Mouse (Mus musculus) 416B (cell line): ENCODE measurements around the gene Egfl6.
A peak's percentile ranks its signal among the peaks of the same experiment; 100 is the strongest.

Experiments
- DNase-seq: peaks from one replicate; pipeline ENCODE4 v3.0.0; 2011; ENCODE audit warnings: low read depth

Egfl6 gene

DNA sequence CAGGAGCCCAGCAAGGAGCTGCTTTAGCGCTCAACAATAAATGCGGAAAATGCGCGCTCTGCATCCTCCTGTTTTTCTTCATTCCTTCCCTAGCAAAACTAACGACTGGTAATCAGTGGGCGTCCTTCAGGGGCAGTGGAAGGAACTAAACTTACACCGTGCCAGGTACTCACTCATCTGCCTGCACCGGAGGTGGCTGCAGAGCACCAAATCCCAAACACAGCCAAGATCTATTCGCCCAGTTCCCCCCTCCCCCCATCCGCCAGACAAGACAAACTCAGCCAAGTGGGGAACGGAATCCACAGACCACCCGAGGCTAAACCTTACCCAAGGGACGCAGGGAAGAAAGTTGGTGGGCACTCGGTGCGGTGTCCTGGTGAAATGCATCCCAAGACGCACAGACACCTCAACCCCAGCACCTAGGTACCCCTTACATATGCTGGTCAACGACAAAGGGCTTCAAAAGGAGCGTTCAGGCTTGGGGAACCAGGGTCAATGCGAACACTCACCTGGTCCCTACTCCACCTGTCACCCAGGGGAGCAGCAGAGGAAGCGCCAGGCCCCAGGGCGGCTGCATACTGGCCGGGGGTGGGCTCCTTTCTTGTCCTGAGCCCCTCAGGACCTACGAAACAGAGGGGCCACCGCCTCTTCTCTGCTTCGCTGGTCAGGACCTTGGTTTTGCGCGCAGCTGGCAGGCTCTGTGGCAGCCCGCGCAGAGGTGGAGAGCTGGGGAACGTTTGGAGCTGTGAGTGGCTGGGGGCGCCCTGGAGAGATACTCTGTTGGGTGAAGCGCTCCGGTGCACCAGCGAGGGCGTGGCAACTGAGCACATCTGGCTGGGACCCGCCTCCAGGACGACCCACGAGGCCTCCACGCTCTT, at the start of gene Egfl6:
TSS of gene Egfl6 (minus strand) at position 774 of the 878 bp plus-strand sequence.
- no peak for DNase-seq

- DNase-seq = peak; percentile 76
Observed at GRCm38 (mm10) chrX:166626866-166627570, 41.5 kb upstream of the Egfl6 start.

GRCm38 (mm10) chrX:166626174-166626573, 40.7 kb upstream of the Egfl6 start:
- no peak for DNase-seq

DNA sequence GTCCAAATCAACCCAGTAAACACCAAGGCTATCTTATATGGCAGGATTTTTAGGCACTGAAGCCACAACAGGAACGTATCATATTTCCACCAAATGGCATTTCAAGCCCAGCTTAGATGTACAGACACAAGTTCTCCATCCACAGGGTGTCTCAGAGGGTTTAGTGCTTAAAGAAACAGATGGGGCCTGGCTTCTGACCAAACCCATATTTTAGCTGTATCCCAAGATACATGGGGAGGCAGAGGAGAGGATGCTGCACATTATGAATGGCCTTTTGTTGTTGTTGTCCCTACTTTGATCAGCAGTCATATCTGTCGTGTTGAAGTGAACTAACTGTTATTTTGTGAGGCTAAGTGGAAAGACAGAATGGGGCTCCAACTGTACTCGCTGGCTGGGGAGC, 37.7 kb upstream of the Egfl6 start:
- DNase-seq = no peak

GRCm38 (mm10) chrX:166621560-166622301, 36.2 kb upstream of the Egfl6 start:
- DNase-seq = peak; percentile 8

- DNase-seq = no peak
Observed at GRCm38 (mm10) chrX:166620900-166621299, 35.4 kb upstream of the Egfl6 start.

GRCm38 (mm10) chrX:166619084-166619483, 33.6 kb upstream of the Egfl6 start:
- DNase-seq = no peak

- no peak for DNase-seq
Observed at GRCm38 (mm10) chrX:166615191-166615590, 29.7 kb upstream of the Egfl6 start.

GRCm38 (mm10) chrX:166576111-166576510, 9.4 kb downstream of the Egfl6 start:
- DNase-seq = no peak

- no peak for DNase-seq
Observed at GRCm38 (mm10) chrX:166565983-166566382, 19.5 kb downstream of the Egfl6 start.

GRCm38 (mm10) chrX:166565401-166565800, 20.1 kb downstream of the Egfl6 start:
- DNase-seq = no peak

GRCm38 (mm10) chrX:166564900-166565299, 20.6 kb downstream of the Egfl6 start:
- DNase-seq = no peak

- no peak for DNase-seq
Observed at GRCm38 (mm10) chrX:166559333-166559732, 26.2 kb downstream of the Egfl6 start.

DNA sequence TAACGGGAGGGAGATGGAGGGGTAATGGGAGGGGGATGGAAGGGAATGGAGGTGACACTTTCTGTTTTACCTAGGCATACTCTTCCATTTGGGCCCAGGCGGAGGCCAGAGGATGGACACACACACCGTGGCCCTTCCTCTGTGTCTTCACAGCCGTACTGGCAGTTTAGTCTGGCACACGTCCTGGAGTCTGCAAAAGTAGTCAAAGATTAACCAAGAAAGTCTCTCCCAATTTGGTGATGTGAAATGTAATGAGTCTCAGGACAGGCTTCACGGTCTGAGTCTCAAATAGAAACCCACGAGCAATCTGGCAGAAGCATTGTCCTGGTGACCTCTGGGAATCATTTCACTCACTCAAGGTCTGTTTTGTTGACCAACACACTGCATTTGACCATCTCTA, 33.2 kb downstream of the Egfl6 start:
- DNase-seq = no peak

DNA sequence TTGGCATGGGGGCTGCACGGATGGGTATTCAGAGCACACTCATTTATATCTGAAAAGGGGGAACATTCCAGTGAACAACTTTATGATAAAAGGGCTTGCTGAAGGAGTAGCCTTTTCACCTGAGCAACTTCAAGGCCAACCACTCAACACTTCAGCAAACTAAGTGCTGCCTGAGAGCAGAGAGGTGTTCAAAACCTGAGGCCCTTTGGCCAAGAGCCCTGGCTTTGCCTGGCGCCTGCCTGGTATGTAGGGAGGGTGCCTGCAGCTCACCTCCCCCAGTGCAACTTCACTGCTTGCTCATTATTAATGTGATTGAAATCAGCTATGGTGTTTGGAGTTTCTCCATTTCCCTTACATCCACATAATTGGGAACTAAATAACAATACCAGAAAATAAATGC, 39.0 kb downstream of the Egfl6 start:
- DNase-seq = no peak

DNA sequence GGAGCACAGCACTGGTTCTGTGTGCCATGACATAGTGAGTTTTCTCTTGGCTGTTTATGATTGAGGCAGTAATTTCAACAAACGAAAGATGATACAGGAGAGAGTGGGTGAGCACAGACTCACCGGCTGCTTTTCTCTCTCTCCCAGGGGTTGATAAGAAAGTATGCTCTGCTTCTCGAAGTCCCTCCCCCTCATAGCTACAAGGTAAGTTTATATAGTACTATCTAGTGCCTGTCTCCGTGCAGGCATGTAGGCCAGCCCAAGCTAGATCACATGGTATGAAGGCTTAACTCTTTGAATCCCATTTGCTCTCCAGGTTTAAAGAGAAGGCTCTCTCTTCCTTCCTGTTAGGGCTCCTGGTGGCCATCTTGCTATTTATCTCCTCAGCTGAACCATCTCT, 50.4 kb downstream of the Egfl6 start:
- DNase-seq = no peak

DNA sequence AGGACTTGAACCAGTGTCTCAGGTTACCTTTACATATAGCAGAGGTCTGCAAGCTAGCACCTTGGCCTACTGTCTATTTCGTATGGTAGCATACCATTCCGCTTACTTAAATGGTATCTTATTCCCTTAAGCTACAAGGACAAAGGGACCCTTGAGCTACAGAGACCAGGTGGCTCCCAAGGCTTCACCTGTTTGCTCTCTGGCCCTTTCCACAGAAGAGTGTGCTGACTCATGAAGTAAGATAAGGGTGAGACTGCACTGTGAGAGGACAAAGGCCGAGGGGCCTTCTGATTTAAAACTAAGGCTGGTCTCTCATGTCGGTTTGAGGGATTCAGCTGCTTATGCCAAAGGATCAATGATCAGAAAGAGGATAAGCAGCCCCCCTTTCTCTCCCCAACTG, 52.1 kb downstream of the Egfl6 start:
- DNase-seq = no peak

DNA sequence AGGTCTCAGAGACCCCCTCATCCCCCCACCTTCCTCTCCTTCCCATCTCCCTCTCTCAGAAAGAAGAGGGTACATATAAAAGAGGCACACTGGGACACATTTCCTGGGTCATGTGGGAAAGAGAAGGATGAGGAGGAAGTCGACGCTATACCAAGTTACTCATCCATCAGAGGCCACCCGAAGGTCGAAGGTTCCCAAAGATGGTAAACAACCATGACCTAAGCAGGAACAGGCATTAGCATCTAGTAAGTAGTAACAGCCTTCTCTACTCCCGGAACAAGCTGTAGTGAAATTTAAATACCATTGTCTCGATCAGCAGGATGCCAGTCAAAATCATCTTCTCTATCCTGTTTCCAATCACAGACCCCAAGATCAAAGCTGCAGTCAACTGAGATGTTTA, 53.8 kb downstream of the Egfl6 start:
- no peak for DNase-seq

DNA sequence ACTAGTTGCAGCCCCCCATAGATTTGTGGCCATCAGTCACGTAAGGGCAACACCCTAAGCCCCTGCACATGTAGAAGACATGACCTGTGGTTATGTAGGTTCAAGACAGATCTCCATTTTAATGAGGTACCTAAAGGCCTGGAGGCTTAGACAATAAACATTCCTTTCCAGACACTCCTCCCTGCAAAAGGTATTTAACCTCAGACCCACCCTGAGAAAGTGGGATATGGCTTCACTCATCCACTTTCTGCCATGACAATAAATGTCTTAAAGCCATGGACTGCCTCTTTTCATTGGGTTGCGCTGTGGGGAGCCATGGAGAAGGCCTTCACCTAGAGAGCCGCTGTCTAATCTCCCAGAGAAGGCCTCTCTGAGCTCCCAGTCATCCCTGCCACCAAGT, 57.4 kb downstream of the Egfl6 start:
- no peak for DNase-seq

GRCm38 (mm10) chrX:166525637-166526315, 59.7 kb downstream of the Egfl6 start:
- DNase-seq = no peak

DNA sequence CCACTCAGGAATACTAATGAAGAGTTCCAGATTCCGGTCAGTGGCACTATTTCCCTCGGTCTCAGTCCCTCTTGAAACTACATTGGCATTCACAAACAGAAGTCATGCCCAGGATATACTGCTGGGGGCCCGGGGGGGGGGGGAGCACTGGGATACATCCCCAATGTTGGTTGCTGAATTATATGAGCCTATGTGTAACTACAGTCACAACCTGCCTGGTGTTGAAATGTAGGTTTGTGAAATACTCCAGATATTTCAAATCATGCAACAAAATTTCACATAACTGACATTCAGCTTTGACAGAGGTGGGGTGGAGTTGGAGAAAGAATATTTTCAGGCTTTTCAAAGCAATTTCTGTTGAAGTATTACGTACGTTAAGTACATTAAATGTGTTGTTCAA, 64.7 kb downstream of the Egfl6 start:
- peak; percentile 19 for DNase-seq

DNA sequence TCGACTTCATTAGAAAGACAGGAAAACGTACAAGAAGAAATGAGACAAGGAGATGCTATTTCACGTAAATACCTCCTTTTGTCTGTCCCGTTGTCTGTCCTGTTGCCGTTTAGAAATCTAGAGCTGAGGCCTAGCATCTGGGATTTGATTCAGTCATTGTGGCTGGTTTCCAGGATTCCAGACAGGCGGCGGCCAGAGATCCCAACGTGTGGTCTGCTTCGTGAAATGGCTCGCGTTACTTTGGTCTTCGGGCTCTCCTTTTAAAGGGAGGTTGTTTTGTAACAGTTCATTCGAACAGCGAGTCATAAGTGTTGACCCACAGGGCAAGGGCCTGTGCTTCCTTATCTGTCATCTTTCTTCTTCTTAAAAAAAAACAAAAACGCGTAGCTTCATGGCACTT, 67.2 kb downstream of the Egfl6 start, which contains the start of gene Tceanc:
TSS of gene Tceanc (minus strand) at position 223 of the 400 bp plus-strand sequence.
- DNase-seq = peak; percentile 21
